Mouse (Mus musculus) lung, postnatal 0 days (tissue): ENCODE data around the gene Tex22.

ENCODE experiments used
- CTCF ChIP-seq: IDR thresholded peaks from 2 replicates; pipeline ENCODE4 v1.5.1; 2016; ENCODE audit warnings: antibody characterized with exemption, mild to moderate bottlenecking
- EP300 ChIP-seq: IDR thresholded peaks from 2 replicates; pipeline ENCODE4 v1.6.1; 2016; ENCODE audit warnings: antibody characterized with exemption, mild to moderate bottlenecking, control low read depth

- TF ChIP-seq EP300, result no peak
- TF ChIP-seq CTCF, result no peak
Measured at GRCm38 (mm10) chr12:113036996-113037395, 37.3 kb upstream of the Tex22 start.
